Mouse (Mus musculus): ENCODE measurements around the gene Emx2.

GRCm38 (mm10) chr19:59424975-59425374, 33.2 kb upstream of the Emx2 start:
- TF ChIP-seq CTCF (IDR thresholded peaks at IDR 0.05; ENCODE audit: insufficient read depth, low read depth, low read length) (no peak), POLR2A (IDR thresholded peaks at IDR 0.05; ENCODE audit: insufficient read depth, low read depth, low read length) (no peak)
